Mouse (Mus musculus): ENCODE measurements around the gene Cnksr3.
A peak's percentile ranks its signal among the peaks of the same experiment; 100 is the strongest.

Cnksr3 gene

DNA sequence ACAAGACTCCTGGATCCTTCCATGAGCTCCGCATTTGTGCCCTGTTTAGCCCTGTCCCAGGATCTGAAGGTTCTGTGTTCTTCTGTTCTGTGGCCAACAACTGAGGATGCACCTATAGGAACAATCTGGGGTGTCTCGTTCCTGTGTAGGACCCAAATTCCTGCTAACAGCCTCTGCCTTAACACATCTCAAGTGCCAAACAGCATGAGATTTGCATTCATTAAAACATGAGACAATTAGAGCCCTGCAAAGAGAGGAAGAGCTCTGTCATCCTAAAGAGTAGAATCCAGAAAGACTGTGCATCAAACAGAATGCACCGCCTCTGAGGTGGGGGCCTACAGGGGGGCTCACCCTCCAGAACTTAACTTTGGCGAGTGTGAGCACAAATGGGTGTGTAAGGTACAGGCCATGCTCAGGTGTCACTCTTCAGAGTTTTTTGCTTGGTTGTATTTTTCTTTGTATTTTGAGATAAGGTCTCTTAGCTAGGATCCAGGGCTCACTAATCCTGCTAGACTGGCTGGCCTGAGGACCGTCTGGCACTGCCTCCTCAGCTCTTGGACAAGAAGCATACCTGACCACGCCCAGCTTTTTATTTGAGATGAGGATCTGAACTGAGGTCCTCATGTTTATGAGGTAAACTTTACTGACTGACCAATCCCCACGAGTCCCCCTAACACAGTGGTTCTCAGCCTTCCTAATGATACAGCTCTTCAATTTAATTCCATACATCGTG is 15.2 kb downstream of the Cnksr3 start:
- no peak for DNase-seq (ENCODE audit: low spot score)

DNA sequence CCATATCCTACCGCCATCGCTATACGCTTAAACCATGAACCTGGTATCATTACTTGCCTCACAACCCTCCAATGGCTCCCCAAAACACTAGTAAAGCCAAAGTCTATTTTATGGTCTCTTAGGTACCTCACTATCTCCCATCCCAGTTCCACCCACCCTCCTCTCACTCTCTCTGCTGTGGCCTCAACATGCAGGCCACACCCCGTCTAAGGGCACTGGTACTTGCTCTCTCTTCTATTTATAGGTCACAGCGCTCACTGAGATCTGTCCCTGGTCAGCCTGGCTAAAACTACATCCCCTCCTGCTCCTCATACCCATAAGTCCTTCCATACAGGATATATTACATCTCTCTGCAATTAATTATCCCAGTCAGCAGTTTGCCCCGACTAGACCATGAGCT is 16.1 kb downstream of the Cnksr3 start:
- DNase-seq (ENCODE audit: low spot score): no peak

DNA sequence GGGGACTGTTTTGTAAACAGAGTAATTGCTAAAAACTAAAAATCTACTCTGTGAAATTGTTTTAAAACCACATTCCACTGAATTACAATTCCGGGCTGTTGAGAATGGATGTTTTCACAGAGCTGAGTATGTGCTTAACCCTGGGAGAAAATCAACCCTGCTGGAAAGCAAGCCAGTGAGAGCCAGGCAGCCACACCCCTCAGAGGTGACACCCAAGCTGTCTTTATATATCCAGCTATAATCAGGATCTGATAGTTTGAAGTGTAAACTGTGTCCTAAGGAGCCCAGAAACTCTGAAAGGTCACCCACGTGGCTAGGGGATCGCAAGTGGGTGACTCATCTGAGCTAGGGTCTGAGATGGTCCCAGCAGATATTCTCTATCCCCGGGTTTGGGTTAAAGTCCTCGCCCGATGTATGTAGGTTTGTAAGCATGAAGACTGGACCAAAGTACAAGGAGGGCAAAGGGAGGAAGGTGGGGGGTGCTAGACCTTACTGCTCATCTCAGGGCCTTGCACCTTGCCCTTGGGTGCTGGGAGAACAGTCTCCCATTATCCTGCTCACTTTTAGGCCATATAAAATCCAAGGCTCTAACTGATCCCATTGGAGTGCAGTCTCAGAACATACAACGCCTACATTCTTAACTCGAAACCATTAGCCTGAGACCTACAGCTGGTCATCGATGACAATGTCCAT is 20.2 kb downstream of the Cnksr3 start:
- DNase-seq (ENCODE audit: low spot score): no peak

DNA sequence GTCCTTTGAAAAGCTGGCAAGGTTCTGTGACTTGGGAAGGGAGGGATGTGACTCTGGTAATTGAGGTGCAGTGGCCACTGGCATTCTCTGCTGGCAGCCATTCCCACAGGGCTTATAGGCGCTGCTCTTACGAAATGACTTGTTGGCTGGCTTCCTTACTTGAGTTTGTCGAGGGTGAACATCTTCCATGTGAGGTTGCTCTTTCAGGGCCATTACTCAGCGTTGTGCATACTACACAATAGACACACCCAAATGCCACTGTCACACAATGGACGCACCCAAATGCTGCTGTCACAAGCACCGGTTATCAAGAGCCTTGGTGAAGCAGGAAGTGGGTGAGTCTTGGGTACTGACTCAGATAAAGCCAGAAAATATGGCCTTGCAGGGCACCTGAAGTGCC is 22.8 kb downstream of the Cnksr3 start:
- no peak for DNase-seq (ENCODE audit: low spot score)

DNA sequence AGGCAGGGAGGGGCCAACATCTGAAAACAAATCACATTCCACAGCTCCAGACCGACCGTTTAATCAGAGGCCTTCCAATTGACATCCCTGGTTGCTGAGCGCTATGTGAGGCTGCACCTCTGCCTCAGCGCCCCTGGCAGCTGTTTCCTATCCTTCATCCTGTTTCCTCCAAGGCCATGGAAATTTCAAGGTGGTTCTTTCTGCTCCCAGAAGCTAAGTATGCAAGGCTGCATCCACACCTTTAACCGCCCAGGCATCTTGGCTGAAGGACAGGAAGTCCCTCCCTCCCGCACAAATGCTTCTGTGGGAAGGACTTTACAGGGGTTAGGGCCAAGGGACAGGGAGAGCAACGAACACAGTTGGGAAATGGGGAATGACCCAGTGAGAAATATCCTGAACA is 24.2 kb downstream of the Cnksr3 start:
- DNase-seq (ENCODE audit: low spot score): no peak

DNA sequence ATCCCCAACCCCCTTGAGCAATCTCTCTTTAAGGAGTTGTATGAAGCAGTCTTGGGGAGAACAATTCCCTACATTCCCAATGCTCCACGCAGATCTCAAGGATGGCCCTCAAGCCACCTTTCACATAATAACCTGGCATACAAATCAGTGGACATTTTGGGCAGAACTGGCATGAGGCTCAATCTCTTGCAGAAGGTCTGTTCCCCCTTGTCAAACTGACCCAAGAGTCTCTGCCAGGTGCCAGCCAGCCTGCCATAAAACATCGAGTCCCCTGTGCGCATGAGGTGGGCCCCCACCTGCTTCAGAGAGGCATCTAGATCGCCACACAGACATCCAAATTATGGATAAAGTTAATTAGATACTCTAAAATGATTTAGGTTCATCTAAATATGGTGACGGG is 25.0 kb downstream of the Cnksr3 start:
- no peak for DNase-seq (ENCODE audit: low spot score)

DNA sequence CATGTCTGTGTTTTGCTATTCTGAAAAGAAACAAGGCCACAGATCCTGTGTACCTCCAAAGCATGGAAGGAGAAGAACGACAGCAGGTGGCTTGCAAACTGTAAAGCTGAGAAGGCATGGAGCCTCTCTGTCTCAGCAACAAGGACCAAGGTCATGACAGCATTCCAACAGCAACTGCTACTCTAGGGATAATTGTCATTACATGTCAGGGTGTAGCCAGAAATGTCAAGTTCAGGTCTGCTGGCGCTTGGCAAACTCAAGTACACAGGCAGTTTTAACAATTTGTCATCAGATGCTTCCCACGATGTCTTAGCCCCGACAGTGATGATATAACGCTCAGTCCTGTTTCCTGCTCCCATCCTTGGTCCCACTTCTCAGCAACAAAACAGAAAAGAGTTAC is 26.0 kb downstream of the Cnksr3 start:
- DNase-seq (ENCODE audit: low spot score): no peak

DNA sequence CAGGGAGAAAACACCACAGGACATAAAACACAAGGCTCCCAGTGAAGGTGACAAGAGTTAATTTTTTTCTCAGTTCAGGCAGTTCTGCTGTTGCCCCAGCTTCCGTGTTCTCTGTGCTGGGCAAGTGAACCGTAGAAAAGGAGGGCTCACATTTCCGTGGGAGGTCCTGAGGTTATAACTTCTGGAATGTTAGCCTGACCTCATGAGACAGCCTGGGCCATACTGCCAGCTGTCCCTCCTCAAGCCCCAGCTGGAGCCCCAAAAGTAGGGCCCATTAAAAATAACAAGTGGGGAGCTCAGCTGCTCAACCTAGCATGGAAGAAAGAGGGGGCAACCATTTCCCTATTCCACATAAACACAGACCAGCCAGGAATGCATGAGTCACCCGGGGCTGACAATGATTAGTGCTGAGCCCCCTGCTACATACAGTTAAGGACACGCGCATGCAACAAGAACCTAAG is 28.8 kb downstream of the Cnksr3 start:
- DNase-seq (ENCODE audit: low spot score): no peak

DNA sequence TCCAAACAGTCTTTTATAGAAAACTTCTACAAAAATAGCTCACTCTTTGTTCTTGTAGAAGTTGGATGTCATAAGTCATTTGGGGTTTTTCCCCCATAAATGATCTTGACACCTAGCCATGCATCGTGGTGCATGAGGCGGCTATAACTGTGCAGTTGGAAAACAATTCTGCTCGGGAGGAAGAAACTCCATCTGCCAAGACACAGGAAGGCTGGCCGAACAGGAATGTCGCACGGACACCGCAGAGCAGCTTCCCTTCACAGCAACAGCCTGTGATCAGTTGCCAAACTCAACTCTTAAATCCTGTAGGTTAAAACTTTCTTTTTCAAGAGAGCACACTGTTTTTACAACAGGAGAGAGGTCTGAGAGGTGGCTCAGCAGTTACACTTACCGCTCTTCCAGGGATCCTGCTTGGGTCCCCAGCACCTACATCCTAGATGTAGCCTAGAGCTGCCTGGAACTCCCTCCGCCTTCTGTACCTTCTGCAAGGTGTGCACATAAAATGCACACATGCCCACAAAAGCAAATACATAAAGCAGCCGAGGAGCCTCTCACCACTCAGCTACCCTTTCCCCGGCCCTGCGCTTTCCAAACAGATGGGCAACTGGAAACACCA is 29.4 kb downstream of the Cnksr3 start:
- DNase-seq (ENCODE audit: low spot score): no peak

DNA sequence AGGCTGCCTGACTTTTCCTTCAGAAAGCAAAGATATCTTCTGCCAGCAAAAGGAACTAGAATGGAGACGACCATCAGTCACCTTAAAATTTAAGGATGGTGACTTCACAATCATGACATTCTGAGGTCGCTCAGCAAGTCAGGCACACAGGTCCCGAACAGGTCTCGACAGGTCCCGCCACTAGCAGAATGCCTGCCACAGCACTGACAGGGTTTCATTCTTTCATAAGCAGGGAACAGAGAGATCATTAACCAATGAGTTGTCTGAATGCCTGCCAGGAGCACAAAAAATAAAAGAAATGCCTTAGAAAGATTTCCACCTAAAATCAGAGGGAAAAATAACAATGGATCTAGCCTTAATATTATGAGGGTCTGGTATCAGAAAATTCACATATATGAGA is 31.7 kb downstream of the Cnksr3 start:
- DNase-seq (ENCODE audit: low spot score): peak; percentile 32

DNA sequence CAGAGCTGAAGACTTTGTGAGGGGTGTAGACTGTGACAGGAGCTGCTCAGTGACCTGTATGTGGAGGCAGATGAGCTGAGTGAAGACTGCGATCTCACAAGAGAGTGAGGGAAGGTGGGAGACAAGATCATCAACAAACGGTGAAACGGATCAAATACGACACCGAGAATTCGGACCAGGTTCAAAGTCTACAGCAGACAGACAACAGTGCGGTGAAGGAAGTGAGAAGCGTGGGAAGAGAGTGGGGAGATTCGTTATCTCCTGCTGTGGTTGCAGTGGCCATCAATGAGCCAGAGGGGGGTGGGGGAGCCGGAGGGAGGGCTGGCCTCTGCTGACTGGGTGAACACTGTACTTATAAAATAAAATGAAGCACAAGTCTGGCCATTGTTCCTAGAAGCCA is 33.5 kb downstream of the Cnksr3 start:
- no peak for DNase-seq (ENCODE audit: low spot score)

DNA sequence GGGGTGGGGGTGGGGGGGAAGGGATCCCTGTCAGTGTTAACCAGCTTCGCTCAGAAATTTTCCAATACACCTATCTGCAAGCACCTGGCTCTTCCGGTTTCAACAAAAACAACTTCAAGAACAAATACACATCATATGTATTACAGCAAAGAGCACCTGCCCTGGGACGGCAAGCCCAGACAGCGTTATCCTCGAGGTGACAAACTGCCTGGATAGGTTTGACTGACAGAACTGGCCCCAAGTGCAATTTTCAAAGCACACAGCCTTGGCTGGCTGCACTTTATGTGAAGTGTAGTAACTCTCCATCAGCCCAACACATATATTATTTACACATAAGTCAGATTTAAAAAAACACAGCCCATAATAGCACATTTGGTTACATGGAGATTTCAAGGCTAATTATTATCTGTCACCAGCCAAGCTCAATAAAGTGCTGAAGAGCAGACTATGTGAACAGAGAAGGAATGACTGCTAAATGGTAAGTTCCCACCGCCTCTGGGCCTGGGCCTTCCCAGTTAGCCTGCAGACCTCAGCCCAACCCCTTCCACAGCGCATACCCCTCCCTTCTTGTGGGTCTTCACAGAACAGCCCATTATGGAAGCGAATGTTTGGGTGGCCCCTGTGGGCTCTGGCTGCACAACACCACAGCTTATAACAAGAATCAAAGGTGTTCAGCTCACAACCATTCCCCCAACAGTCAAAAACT is 35.7 kb downstream of the Cnksr3 start:
- no peak for DNase-seq (ENCODE audit: low spot score)

DNA sequence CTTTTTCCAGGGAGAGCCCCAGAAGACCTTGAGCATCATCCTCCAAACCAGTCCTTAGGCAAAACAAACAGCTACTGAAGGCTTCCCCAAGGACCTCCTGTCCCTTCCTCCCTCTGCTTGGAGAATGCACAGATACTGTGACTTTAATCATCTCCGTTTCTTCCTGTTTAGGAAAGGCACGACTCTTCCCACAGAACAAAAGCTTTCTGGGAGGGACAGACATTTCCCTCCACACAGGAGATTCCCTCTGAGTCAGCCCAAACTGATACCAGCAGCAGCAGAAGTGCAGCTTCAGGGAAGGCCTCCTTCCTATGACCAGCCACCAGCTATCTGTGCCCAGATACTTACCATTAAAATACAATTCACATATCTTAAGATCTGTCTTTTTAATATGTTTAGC is 37.6 kb downstream of the Cnksr3 start:
- DNase-seq (ENCODE audit: low spot score): no peak

DNA sequence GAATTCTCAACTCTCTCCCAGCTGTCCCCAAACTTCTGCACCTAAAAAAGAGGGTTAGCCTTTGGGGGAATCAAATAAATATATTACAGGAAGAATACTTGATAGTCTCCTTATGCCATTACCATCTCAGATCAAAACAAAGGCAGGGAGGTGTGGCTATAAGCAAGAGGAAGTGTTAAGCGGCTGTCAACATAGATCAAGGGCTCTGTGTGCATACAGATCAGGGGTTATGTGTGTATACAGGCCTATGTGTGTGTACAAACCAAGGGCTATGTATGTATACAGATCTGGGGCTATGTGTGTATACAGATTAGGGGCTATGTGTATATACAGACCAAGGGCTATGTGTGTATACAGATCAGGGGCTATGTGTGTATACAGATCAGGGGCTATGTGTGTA is 38.9 kb downstream of the Cnksr3 start:
- DNase-seq (ENCODE audit: low spot score): no peak

DNA sequence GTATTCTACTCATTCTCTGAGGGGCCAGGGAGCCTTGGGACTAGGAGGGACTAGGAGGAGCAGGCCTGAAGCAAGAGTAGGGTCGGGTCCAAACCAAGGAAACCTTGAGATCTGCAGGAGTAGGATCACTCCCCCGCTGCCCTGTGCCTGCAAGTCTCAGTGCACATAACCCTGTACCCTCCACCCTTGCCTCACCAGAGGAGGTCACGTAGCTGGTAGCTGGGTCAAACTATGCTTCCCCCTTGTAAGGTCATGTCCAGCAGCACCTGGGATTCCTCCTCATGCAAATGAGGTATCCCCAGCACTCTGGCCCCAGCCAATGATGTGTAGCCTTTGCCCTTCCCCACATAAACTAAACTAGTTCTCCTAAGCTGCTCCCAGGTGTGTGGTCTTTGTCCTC is 41.6 kb downstream of the Cnksr3 start:
- no peak for DNase-seq (ENCODE audit: low spot score)

DNA sequence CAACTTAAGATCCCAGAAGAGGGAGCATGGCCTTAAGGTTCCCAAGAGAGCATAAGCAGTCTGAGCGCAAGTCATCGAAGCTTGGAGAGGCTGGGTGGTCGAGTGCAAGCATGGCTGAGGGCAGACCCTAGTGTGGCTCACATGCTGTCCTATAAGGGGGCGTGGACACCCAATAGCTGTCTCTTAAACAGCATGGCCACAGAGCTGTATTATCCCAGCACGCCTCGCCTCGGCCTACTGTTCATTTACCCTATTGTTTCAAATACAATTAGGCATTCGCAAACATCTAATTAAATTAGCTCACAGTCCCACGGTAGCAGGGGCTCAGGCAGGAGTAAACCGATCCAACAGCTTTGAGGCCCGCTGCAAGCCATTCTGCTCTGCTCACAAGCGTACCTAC is 49.0 kb downstream of the Cnksr3 start:
- no peak for DNase-seq (ENCODE audit: low spot score)

DNA sequence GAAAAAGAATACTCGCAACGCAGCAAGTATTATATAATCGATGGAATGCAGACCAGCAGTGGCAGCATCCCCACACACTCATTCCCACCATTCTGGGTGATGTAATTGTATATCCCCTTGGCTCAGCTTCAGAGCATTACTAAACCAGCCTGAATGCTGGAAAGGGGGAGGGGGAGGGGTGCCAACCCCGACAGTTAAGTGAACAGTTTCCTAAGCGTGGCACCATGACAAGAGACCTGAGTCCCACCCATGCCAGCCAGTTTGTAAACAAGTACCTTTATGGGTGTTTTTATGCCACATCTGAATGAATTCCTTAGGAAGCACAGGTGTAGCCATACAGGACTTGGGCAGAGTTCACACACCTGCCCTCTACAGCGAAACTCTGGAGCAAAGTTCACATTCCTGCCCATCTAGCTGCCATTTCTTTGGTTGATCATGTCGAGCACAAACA is 53.0 kb downstream of the Cnksr3 start:
- peak; percentile 33 for DNase-seq (ENCODE audit: low spot score)

DNA sequence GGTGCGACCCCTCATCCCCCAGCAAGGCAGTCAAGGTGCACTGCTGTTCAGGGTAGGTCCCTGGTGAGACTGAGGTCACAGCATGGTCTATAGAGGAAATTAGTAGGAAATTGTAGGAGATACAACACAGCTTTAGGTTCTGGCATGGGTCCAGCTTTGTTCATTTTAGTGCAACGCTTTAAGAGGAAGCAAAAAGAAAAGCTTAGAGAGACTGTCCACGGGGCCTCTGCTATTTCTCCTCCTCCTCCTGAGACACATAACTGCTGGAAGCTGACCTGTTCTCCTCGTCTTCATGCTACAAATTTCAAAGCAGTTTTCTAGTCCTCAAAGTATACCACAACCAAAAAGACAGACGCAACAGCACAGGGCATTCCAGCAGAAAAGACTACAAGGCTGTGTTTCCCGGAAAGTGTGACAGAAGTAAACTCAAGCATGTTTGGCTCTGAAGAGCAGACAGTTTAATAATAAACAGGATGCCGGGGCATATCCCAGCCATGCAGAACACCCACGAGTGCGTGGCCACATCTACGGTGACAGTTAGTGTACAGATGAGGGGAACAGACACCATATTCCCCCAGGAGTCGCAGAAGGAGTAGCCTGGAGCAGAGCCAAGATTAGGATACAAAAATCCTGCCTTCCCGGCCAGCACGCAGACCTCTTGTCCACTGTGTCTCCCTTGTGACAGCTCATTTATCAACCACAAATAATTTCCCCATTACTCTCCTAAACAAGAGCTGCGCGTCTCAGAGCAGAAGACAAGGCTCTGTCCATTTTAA is 53.6 kb downstream of the Cnksr3 start:
- peak; percentile 40 for DNase-seq (ENCODE audit: low spot score)

DNA sequence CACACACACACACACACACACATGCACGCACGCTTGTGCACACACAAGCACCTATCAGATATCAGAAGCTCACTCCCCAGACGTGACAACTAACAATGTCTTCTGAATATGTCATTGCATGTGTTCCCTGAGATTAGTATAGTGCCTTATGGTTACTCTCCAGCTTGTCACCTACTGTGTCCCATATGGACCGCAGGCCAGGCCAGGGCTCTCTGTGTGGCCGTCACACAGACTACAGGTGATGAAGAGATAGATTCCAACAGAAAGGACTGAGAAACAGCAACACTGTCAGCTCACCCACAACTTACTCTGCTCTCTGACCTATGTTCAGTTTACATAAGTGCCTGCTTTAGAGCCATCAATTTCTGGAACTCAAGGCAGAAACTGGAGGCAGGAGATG is 57.2 kb downstream of the Cnksr3 start:
- DNase-seq (ENCODE audit: low spot score): no peak

DNA sequence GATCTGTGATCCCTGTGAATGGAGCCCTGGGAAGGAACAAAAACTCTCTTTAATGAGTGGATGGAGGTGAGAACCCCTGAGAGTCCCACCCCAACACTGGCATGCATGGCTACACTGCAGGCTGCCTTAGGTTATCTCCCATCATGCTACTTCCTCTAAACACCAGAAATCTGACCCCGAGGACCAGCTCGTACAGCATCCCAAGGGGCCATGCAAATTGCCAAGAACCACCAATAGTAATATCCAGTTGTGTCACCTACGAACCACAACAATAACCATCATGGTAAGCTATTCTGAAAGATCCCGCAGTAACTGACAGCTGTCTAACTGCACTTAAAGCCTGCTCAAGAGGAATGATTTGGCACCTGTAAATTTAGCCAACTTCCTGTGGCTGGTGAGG is 59.1 kb downstream of the Cnksr3 start:
- no peak for DNase-seq (ENCODE audit: low spot score)

DNA sequence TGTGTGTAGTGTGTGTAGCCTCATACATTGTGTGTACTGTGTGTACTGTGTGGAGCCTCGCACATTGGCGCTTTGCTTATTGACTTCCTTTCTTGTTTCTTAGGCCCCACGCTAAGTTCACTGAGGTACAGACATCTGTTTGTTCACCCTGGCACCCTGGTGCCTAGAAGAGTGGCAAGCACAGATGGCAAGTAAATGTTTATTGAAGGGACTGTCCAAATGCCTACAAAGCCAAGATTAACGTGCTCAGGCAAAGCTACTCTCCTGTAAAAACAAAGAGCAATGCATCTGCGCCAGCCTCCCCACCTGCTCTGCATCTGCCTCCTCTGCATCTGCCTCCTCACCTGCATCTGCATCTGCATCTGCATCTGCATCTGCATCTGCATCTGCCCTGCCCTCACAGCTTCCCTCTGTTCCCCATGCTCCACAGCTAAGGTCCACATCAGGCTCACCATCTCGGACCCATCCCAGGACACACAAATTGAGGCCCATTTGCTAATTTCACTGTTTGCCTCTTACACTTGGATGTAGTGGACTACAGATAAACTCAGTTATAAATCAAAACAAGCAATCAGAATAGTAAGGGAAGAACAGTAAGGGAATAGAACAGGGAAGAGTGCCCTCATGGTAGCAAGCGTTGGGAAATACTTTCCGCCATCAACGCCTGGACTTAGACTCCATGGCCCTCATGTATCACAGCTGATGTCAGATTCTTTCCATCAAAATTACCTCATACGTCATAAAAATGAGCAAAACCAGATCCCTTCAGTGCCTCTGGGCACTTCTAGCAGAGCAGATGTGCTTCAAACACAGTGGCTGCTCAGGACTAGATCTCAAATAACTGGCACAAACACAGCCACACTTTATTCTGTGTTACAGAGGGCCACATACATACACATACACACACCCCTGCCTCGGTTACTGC is 62.1 kb downstream of the Cnksr3 start:
- no peak for DNase-seq (ENCODE audit: low spot score)

All from urinary bladder, postnatal 25 days (tissue).